Mouse (Mus musculus): ENCODE data around the gene Dhrs11. TPM values are rescaled to one million over a fixed set of nuclear protein-coding genes. Genes with fewer than 3 reads are reported as not detected.

Dhrs11 gene
- polyA plus RNA-seq, 1 experiment from 2014 or later = 115 TPM

- Histone ChIP-seq H3K36me3 (ENCODE audit: control insufficient read depth, insufficient read depth, low read length) (peaks cover 22% of the 10 kb centered on the region), H3K27me3 (replicated peaks; ENCODE audit: control insufficient read depth, insufficient read depth, low read length) (no peaks in the 10 kb centered on the region), H3K27ac (ENCODE audit: low read depth, low read length) (peak overlapping the region; percentile 95), H3K4me3 (ENCODE audit: low read depth, low read length) (peak overlapping the region; percentile 96), H3K9me3 (ENCODE audit: control insufficient read depth, low read length) (no peaks in the 10 kb centered on the region), H3K4me2 (peak overlapping the region; percentile 86), H3K4me1 (replicated peaks; ENCODE audit: control insufficient read depth, insufficient read depth, low read length) (peaks cover 36% of the 10 kb centered on the region), H3K9ac (ENCODE audit: low read depth, low read length) (peak overlapping the region; percentile 95)
- ATAC-seq (replicated peaks; ENCODE audit: low FRiP score) (no peak), DNase-seq (ENCODE audit: low spot score) (no peak)
- WGBS = 28% methylated on average over 3 of the region's 3 CpGs
Measured at GRCm38 (mm10) chr11:84827901-84828503, 792 bp downstream of the Dhrs11 start.

DNA sequence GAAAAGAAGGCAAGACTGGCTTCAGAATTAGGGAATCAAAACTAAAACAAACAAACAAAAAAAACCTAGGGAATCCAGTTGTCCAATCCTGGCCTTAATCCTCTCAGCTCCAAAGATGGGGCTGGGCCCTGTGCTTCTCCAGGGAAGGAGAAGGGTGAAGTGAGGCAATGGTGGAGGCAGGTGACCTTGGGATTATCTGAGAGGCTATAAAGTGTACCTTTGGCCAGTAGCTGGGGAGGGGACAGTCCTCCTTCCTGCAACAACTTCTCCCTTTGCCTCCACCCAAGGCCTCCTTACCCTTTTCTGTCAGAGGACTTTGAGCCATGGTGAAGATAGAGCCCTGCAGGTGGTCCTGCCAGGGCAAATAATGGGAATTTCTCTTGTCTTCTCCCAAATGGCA lies 1.3 kb downstream of the Dhrs11 start:
- Histone ChIP-seq H3K4me1 (replicated peaks; ENCODE audit: control insufficient read depth, insufficient read depth, low read length) (peaks cover 40% of the 10 kb centered on the region), H3K9me3 (ENCODE audit: control insufficient read depth, low read length) (no peaks in the 10 kb centered on the region), H3K27me3 (replicated peaks; ENCODE audit: control insufficient read depth, insufficient read depth, low read length) (no peaks in the 10 kb centered on the region), H3K4me2 (peak overlapping the region; percentile 86), H3K9ac (ENCODE audit: low read depth, low read length) (peak overlapping the region; percentile 95), H3K4me3 (ENCODE audit: low read depth, low read length) (peak overlapping the region; percentile 96), H3K27ac (ENCODE audit: low read depth, low read length) (peak overlapping the region; percentile 8; the same call in 1 of the 2 replicates), H3K36me3 (ENCODE audit: control insufficient read depth, insufficient read depth, low read length) (peaks cover 21% of the 10 kb centered on the region)
- no peak for ATAC-seq (replicated peaks; ENCODE audit: low FRiP score)
- no peak for DNase-seq (ENCODE audit: low spot score)

DNA sequence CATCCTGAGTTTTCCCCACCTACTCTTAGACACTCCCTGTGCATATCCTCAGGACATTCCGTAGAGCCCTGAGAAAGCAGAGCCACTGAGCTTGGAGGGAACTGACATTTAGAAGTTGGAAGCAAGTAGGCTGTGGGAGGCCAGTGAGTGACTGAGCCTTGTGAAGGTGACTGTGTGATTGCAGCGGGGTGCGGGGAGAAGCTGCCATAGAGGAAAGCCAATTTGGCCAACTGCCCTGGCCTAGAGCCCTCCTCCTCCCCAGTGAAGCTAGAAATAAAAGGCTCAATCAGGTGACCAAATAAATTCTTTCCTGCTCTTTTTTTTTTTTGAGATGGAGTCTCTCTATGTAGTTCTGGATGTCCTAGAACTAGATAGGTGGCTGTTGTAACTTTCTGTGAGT lies 2.6 kb downstream of the Dhrs11 start:
- peak overlapping the region; percentile 83 for H3K27ac ChIP-seq (ENCODE audit: low read depth, low read length)
- H3K27me3 ChIP-seq (replicated peaks; ENCODE audit: control insufficient read depth, insufficient read depth, low read length) = no peaks in the 10 kb centered on the region
- H3K4me2 ChIP-seq = peak overlapping the region; percentile 86
- ATAC-seq (replicated peaks; ENCODE audit: low FRiP score) (no peak), DNase-seq (ENCODE audit: low spot score) (no peak)
- H3K4me3 ChIP-seq (ENCODE audit: low read depth, low read length) = peak overlapping the region; percentile 96
- H3K36me3 ChIP-seq (ENCODE audit: control insufficient read depth, insufficient read depth, low read length) = peaks cover 18% of the 10 kb centered on the region
- H3K4me1 ChIP-seq (replicated peaks; ENCODE audit: control insufficient read depth, insufficient read depth, low read length) = peaks cover 51% of the 10 kb centered on the region
- no peaks in the 10 kb centered on the region for H3K9me3 ChIP-seq (ENCODE audit: control insufficient read depth, low read length)
- 79% methylated on average over 3 of the region's 3 CpGs for WGBS
- H3K9ac ChIP-seq (ENCODE audit: low read depth, low read length) = peak overlapping the region; percentile 63

DNA sequence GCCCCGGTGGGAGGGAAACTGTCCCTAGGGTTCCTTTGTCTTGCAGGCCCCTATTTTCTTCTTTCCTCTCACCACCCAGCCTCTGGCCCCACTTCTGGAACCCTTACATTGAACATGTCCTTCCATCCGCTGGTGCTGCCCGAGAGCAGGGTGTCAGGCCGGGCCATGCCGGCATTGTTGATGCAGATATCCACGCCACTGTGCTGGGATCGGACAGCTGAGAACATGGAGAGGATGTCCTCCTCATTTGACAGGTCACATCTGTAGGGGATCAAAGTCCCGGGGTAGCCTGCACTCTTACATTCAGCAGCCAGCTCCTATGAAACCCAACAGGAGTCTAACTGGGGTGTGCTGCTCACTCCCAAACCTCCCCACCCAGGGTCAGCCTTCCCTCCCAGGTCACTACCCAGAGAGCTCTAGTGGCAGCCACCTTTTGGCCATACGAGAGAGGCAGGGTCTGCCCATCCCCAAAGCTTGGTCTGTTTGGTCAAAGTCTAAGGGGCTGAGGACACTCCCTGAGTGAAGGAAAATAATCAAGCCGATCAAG lies 3.5 kb downstream of the Dhrs11 start:
- DNase-seq (ENCODE audit: low spot score) = no peak
- no peaks in the 10 kb centered on the region for H3K9me3 ChIP-seq (ENCODE audit: control insufficient read depth, low read length)
- peak overlapping the region; percentile 96 for H3K4me3 ChIP-seq (ENCODE audit: low read depth, low read length)
- H3K36me3 ChIP-seq (ENCODE audit: control insufficient read depth, insufficient read depth, low read length) = peaks cover 18% of the 10 kb centered on the region
- WGBS = 85% methylated on average over 10 of the region's 10 CpGs
- H3K27me3 ChIP-seq (replicated peaks; ENCODE audit: control insufficient read depth, insufficient read depth, low read length) = no peaks in the 10 kb centered on the region
- no peak for ATAC-seq (replicated peaks; ENCODE audit: low FRiP score)
- H3K27ac ChIP-seq (ENCODE audit: low read depth, low read length) = peak overlapping the region; percentile 83
- H3K4me2 ChIP-seq = peak overlapping the region; percentile 86
- peaks cover 57% of the 10 kb centered on the region for H3K4me1 ChIP-seq (replicated peaks; ENCODE audit: control insufficient read depth, insufficient read depth, low read length)
- H3K9ac ChIP-seq (ENCODE audit: low read depth, low read length) = peak overlapping the region; percentile 63

GRCm38 (mm10) chr11:84823484-84823897 lies 5.3 kb downstream of the Dhrs11 start:
- H3K36me3 ChIP-seq (ENCODE audit: control insufficient read depth, insufficient read depth, low read length) = peaks cover 16% of the 10 kb centered on the region
- no peaks in the 10 kb centered on the region for H3K27me3 ChIP-seq (replicated peaks; ENCODE audit: control insufficient read depth, insufficient read depth, low read length)
- H3K4me3 ChIP-seq (ENCODE audit: low read depth, low read length) = peak overlapping the region; percentile 67
- peak overlapping the region; percentile 88 for H3K4me2 ChIP-seq
- peak; percentile 82 for ATAC-seq (replicated peaks; ENCODE audit: low FRiP score)
- peaks cover 55% of the 10 kb centered on the region for H3K4me1 ChIP-seq (replicated peaks; ENCODE audit: control insufficient read depth, insufficient read depth, low read length)
- H3K9ac ChIP-seq (ENCODE audit: low read depth, low read length) = peak overlapping the region; percentile 69
- H3K9me3 ChIP-seq (ENCODE audit: control insufficient read depth, low read length) = no peaks in the 10 kb centered on the region
- H3K27ac ChIP-seq (ENCODE audit: low read depth, low read length) = peak overlapping the region; percentile 95
- WGBS = 22% methylated on average over 10 of the region's 10 CpGs
- peak; percentile 63 for DNase-seq (ENCODE audit: low spot score)

- H3K4me1 ChIP-seq (replicated peaks; ENCODE audit: control insufficient read depth, insufficient read depth, low read length) = peaks cover 53% of the 10 kb centered on the region
- H3K36me3 ChIP-seq (ENCODE audit: control insufficient read depth, insufficient read depth, low read length) = peaks cover 16% of the 10 kb centered on the region
- ATAC-seq (replicated peaks; ENCODE audit: low FRiP score) = peak; percentile 57
Measured at GRCm38 (mm10) chr11:84822487-84822886, 6.3 kb downstream of the Dhrs11 start.

DNA sequence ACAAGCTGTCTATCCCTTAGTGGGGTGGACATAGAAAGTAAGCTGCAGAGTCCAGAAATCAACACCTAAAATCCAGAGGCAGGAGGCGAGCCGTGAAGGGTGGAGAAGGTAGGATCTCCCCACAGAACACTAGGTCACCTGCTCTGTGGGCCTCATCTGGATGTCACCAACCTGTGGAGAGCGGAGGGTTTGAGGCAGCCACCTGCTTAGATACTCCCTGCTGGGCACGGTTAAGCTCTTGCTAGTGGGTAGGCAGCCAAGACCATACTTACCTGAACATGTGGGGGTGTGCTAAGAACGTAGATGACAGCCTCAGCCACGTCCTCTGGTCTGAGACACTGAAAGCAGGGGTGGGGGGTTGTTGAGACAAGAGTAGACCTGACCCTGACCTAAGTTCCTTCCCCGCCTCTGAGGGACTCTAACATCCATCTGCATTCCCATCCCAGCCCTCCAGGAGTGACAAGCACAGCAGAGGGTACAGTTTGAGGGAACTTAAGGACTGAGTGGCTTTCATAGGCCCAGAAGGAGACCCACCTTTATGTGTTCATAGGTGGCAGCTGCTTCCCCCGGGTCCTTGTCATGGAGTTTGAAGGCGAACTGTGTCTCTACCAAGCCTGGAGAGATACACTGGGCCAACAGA lies 7.5 kb downstream of the Dhrs11 start:
- peak overlapping the region; percentile 88 for H3K4me2 ChIP-seq
- WGBS = 89% methylated on average over 9 of the region's 9 CpGs
- H3K9me3 ChIP-seq (ENCODE audit: control insufficient read depth, low read length) = no peaks in the 10 kb centered on the region
- H3K4me1 ChIP-seq (replicated peaks; ENCODE audit: control insufficient read depth, insufficient read depth, low read length) = peaks cover 48% of the 10 kb centered on the region
- H3K36me3 ChIP-seq (ENCODE audit: control insufficient read depth, insufficient read depth, low read length) = peaks cover 16% of the 10 kb centered on the region
- no peak for ATAC-seq (replicated peaks; ENCODE audit: low FRiP score)
- no peak for DNase-seq (ENCODE audit: low spot score)
- H3K9ac ChIP-seq (ENCODE audit: low read depth, low read length) = peak overlapping the region; percentile 88
- peak overlapping the region; percentile 67 for H3K4me3 ChIP-seq (ENCODE audit: low read depth, low read length)
- peak overlapping the region; percentile 95 for H3K27ac ChIP-seq (ENCODE audit: low read depth, low read length)
- H3K27me3 ChIP-seq (replicated peaks; ENCODE audit: control insufficient read depth, insufficient read depth, low read length) = no peaks in the 10 kb centered on the region

More at GRCm38 (mm10) chr11:84822487-84822886, 6.3 kb downstream of the Dhrs11 start:
- peak overlapping the region; percentile 88 for H3K4me2 ChIP-seq
- peak overlapping the region; percentile 67 for H3K4me3 ChIP-seq (ENCODE audit: low read depth, low read length)
- 51% methylated on average over 5 of the region's 5 CpGs for WGBS
- no peak for DNase-seq (ENCODE audit: low spot score)
- H3K27me3 ChIP-seq (replicated peaks; ENCODE audit: control insufficient read depth, insufficient read depth, low read length) = no peaks in the 10 kb centered on the region
- no peaks in the 10 kb centered on the region for H3K9me3 ChIP-seq (ENCODE audit: control insufficient read depth, low read length)
- peak overlapping the region; percentile 69 for H3K9ac ChIP-seq (ENCODE audit: low read depth, low read length)
- peak overlapping the region; percentile 95 for H3K27ac ChIP-seq (ENCODE audit: low read depth, low read length)

GRCm38 (mm10) chr11:84818961-84819692 lies 9.7 kb downstream of the Dhrs11 start, which contains the start of gene Mrm1:
Gene Mrm1 (minus strand): TSS chr11:84819515.
- ATAC-seq (replicated peaks; ENCODE audit: low FRiP score) (peak; percentile 74), DNase-seq (ENCODE audit: low spot score) (peak; percentile 97)
- Histone ChIP-seq H3K4me2 (peak within 1 kb of the TSS; percentile 88), H3K9me3 (ENCODE audit: control insufficient read depth, low read length) (no peaks in the 10 kb centered on the region), H3K36me3 (ENCODE audit: control insufficient read depth, insufficient read depth, low read length) (peaks cover 16% of the 10 kb centered on the region; the same call in 1 of the 2 replicates), H3K4me3 (ENCODE audit: low read depth, low read length) (peak within 1 kb of the TSS; percentile 67), H3K4me1 (replicated peaks; ENCODE audit: control insufficient read depth, insufficient read depth, low read length) (peaks cover 32% of the 10 kb centered on the region), H3K9ac (ENCODE audit: low read depth, low read length) (peak within 1 kb of the TSS; percentile 88), H3K27ac (ENCODE audit: low read depth, low read length) (peak within 1 kb of the TSS; percentile 95), H3K27me3 (replicated peaks; ENCODE audit: control insufficient read depth, insufficient read depth, low read length) (no peaks in the 10 kb centered on the region)
- WGBS = under 1% methylated on average over 55 of the region's 55 CpGs
